Mouse (Mus musculus) hindbrain, embryonic 13.5 days (tissue): ENCODE results near the gene Ncapd3. TPM values are rescaled to one million over a fixed set of nuclear protein-coding genes. Genes with fewer than 3 reads are reported as not detected.

ENCODE experiments used
- ATAC-seq: fragments of 200-750 bp; cut with Nextera tagmentation; 2 replicates; pipeline ENCODE4 v1.8.0; 2017; ENCODE audit warnings: moderate TSS enrichment; ENCODE audit not compliant: low FRiP score
- H3K27ac ChIP-seq: fragments of 300-500 bp; sonication (generic); 2 replicates; pipeline ENCODE4 v1.5.1; 2015; ENCODE audit warnings: inconsistent platforms, mild to moderate bottlenecking, moderate library complexity
- H3K27me3 ChIP-seq: fragments of 300-500 bp; sonication (generic); 2 replicates; pipeline ENCODE4 v1.6.1; 2015; ENCODE audit warnings: mild to moderate bottlenecking, inconsistent platforms
- H3K36me3 ChIP-seq: fragments of 300-500 bp; sonication (generic); 2 replicates; pipeline ENCODE4 v1.6.1; 2015; ENCODE audit warnings: mild to moderate bottlenecking, inconsistent platforms
- H3K4me1 ChIP-seq: fragments of 300-500 bp; sonication (generic); replicated peaks from 2 replicates; pipeline ENCODE4 v1.6.1; 2015; ENCODE audit warnings: inconsistent platforms
- H3K4me2 ChIP-seq: fragments of 300-500 bp; sonication (generic); 2 replicates; pipeline ENCODE4 v1.6.1; 2015; ENCODE audit warnings: inconsistent platforms, mild to moderate bottlenecking, moderate library complexity
- H3K4me3 ChIP-seq: fragments of 300-500 bp; sonication (generic); 2 replicates; pipeline ENCODE4 v1.5.1; 2015; ENCODE audit warnings: mild to moderate bottlenecking, inconsistent platforms
- H3K9ac ChIP-seq: fragments of 300-500 bp; sonication (generic); 2 replicates; pipeline ENCODE4 v1.6.1; 2015; ENCODE audit warnings: mild to moderate bottlenecking, inconsistent platforms
- H3K9me3 ChIP-seq: fragments of 300-500 bp; sonication (generic); 2 replicates; pipeline ENCODE4 v1.6.1; 2016; ENCODE audit warnings: inconsistent platforms
- WGBS: fragments of 180-500 bp; shearing (Covaris S2); methylation state at CpG from one replicate; pipeline ENCODE4 v1.1.7; 2015; 5-methylcytosine and 5-hydroxymethylcytosine counted together
- polyA plus RNA-seq: library from polyadenylated mRNA; unstranded; fragments of >200 nt; fragmentation: Nextera tagmentation; extraction: Ambion mirVana; gene quantifications from 2 replicates; pipeline ENCODE4 v1.2.1, GENCODE M21; 2015

Gene Ncapd3
- polyA plus RNA-seq, 1 experiment from 2014 or later, result 14.3 TPM

GRCm38 (mm10) chr9:27005933-27006332, 24.0 kb upstream of the Ncapd3 start:
- ATAC-seq, result no peak
- 68% methylated on average over 1 of the region's 1 CpGs for WGBS

GRCm38 (mm10) chr9:27006866-27007265, 23.1 kb upstream of the Ncapd3 start:
- Histone ChIP-seq H3K36me3 (peaks cover 93% of the 10 kb centered on the region), H3K4me3 (no peak overlapping the region), H3K4me2 (no peak overlapping the region), H3K27ac (0 out of 2 replicates have a peak overlapping the region, but pooled peaks have one; percentile 2), H3K4me1 (0 out of 2 replicates have a peak, but pooled peaks cover under 1% of the 10 kb centered on the region), H3K9me3 (no peaks in the 10 kb centered on the region), H3K9ac (no peak overlapping the region), H3K27me3 (no peaks in the 10 kb centered on the region)
- ATAC-seq, result no peak
- WGBS, result 93% methylated on average over 5 of the region's 5 CpGs

More at GRCm38 (mm10) chr9:27005933-27006332, 24.0 kb upstream of the Ncapd3 start:
- no peak overlapping the region for H3K4me2 ChIP-seq
- peaks cover 84% of the 10 kb centered on the region for H3K36me3 ChIP-seq
- H3K9me3 ChIP-seq, result no peaks in the 10 kb centered on the region
- H3K9ac ChIP-seq, result no peak overlapping the region
- H3K27me3 ChIP-seq, result no peaks in the 10 kb centered on the region
- H3K4me3 ChIP-seq, result no peak overlapping the region
- H3K4me1 ChIP-seq, result peaks cover 9% of the 10 kb centered on the region
- H3K27ac ChIP-seq, result no peak overlapping the region

GRCm38 (mm10) chr9:27009231-27009630, 20.7 kb upstream of the Ncapd3 start:
- H3K9me3 ChIP-seq, result no peaks in the 10 kb centered on the region
- H3K9ac ChIP-seq, result no peak overlapping the region
- H3K4me2 ChIP-seq, result no peak overlapping the region
- peaks cover 100% of the 10 kb centered on the region for H3K36me3 ChIP-seq
- H3K4me1 ChIP-seq, result no peaks in the 10 kb centered on the region
- 93% methylated on average over 5 of the region's 5 CpGs for WGBS
- no peak overlapping the region for H3K27ac ChIP-seq
- ATAC-seq, result no peak
- H3K27me3 ChIP-seq, result no peaks in the 10 kb centered on the region
- no peak overlapping the region for H3K4me3 ChIP-seq

- H3K4me3 ChIP-seq, result no peak overlapping the region
- peaks cover 98% of the 10 kb centered on the region for H3K36me3 ChIP-seq
- ATAC-seq, result no peak
- H3K4me1 ChIP-seq, result no peaks in the 10 kb centered on the region
- no peaks in the 10 kb centered on the region for H3K27me3 ChIP-seq
- H3K9me3 ChIP-seq, result no peaks in the 10 kb centered on the region
- H3K27ac ChIP-seq, result no peak overlapping the region
- no peak overlapping the region for H3K4me2 ChIP-seq
- WGBS, result 93% methylated on average over 4 of the region's 4 CpGs
- H3K9ac ChIP-seq, result no peak overlapping the region
Observed at GRCm38 (mm10) chr9:27011572-27011971, 18.4 kb upstream of the Ncapd3 start.

GRCm38 (mm10) chr9:27018961-27019360, 11.0 kb upstream of the Ncapd3 start:
- no peaks in the 10 kb centered on the region for H3K9me3 ChIP-seq
- H3K4me3 ChIP-seq, result no peak overlapping the region
- H3K4me2 ChIP-seq, result no peak overlapping the region
- no peak for ATAC-seq
- no peaks in the 10 kb centered on the region for H3K27me3 ChIP-seq
- H3K4me1 ChIP-seq, result no peaks in the 10 kb centered on the region
- H3K36me3 ChIP-seq, result peaks cover 66% of the 10 kb centered on the region
- H3K9ac ChIP-seq, result no peak overlapping the region
- H3K27ac ChIP-seq, result no peak overlapping the region
- WGBS, result 96% methylated on average over 10 of the region's 10 CpGs

- Histone ChIP-seq H3K4me2 (no peak overlapping the region), H3K4me3 (no peak overlapping the region), H3K9ac (no peak overlapping the region), H3K27ac (no peak overlapping the region), H3K4me1 (peaks cover 37% of the 10 kb centered on the region), H3K36me3 (peaks cover 27% of the 10 kb centered on the region), H3K27me3 (no peaks in the 10 kb centered on the region), H3K9me3 (no peaks in the 10 kb centered on the region)
- WGBS, result 85% methylated on average over 4 of the region's 4 CpGs
- no peak for ATAC-seq
Observed at GRCm38 (mm10) chr9:27023681-27024080, 6.3 kb upstream of the Ncapd3 start.

GRCm38 (mm10) chr9:27026708-27027107, 3.3 kb upstream of the Ncapd3 start:
- Histone ChIP-seq H3K4me3 (peak overlapping the region; percentile 98; the same call in 1 of the 2 replicates), H3K27me3 (no peaks in the 10 kb centered on the region), H3K4me2 (peak overlapping the region; percentile 78), H3K9me3 (no peaks in the 10 kb centered on the region), H3K27ac (no peak overlapping the region), H3K4me1 (peaks cover 47% of the 10 kb centered on the region), H3K9ac (no peak overlapping the region), H3K36me3 (peaks cover 14% of the 10 kb centered on the region; the same call in 1 of the 2 replicates)
- 89% methylated on average over 1 of the region's 1 CpGs for WGBS
- no peak for ATAC-seq

- H3K9me3 ChIP-seq, result no peaks in the 10 kb centered on the region
- peaks cover 61% of the 10 kb centered on the region for H3K4me1 ChIP-seq
- peak overlapping the region; percentile 97 for H3K9ac ChIP-seq
- peak overlapping the region; percentile 98 for H3K4me3 ChIP-seq
- H3K36me3 ChIP-seq, result 0 out of 2 replicates have a peak, but pooled peaks cover 5% of the 10 kb centered on the region
- peak; percentile 53 for ATAC-seq
- H3K4me2 ChIP-seq, result peak overlapping the region; percentile 78
- H3K27ac ChIP-seq, result peak overlapping the region; percentile 96
- WGBS, result 0% methylated on average over 52 of the region's 52 CpGs
- H3K27me3 ChIP-seq, result no peaks in the 10 kb centered on the region
Observed at GRCm38 (mm10) chr9:27029022-27029827, 750 bp upstream of the Ncapd3 start.

GRCm38 (mm10) chr9:27030763-27031100, 757 bp downstream of the Ncapd3 start:
- ATAC-seq, result peak; percentile 58
- peak overlapping the region; percentile 84 for H3K4me2 ChIP-seq
- 0 out of 2 replicates have a peak overlapping the region, but pooled peaks have one; percentile 35 for H3K27ac ChIP-seq
- WGBS, result 1% methylated on average over 17 of the region's 17 CpGs
- H3K27me3 ChIP-seq, result no peaks in the 10 kb centered on the region
- 0 out of 2 replicates have a peak, but pooled peaks cover 5% of the 10 kb centered on the region for H3K36me3 ChIP-seq
- H3K4me3 ChIP-seq, result peak overlapping the region; percentile 98
- H3K9ac ChIP-seq, result peak overlapping the region; percentile 77
- no peaks in the 10 kb centered on the region for H3K9me3 ChIP-seq
- peaks cover 52% of the 10 kb centered on the region for H3K4me1 ChIP-seq

GRCm38 (mm10) chr9:27043892-27044291, 13.9 kb downstream of the Ncapd3 start:
- Histone ChIP-seq H3K9me3 (no peaks in the 10 kb centered on the region), H3K4me3 (no peak overlapping the region), H3K4me1 (no peaks in the 10 kb centered on the region), H3K4me2 (no peak overlapping the region), H3K36me3 (peaks cover 89% of the 10 kb centered on the region), H3K27me3 (no peaks in the 10 kb centered on the region), H3K9ac (no peak overlapping the region), H3K27ac (no peak overlapping the region)
- ATAC-seq, result no peak
- WGBS, result 88% methylated on average over 5 of the region's 5 CpGs

- no peak for ATAC-seq
- H3K9me3 ChIP-seq, result no peaks in the 10 kb centered on the region
- H3K4me1 ChIP-seq, result no peaks in the 10 kb centered on the region
- no peaks in the 10 kb centered on the region for H3K27me3 ChIP-seq
- no peak overlapping the region for H3K27ac ChIP-seq
- 97% methylated on average over 2 of the region's 2 CpGs for WGBS
- no peak overlapping the region for H3K4me3 ChIP-seq
- peaks cover 84% of the 10 kb centered on the region for H3K36me3 ChIP-seq
- H3K4me2 ChIP-seq, result no peak overlapping the region
- H3K9ac ChIP-seq, result no peak overlapping the region
Observed at GRCm38 (mm10) chr9:27049492-27049891, 19.5 kb downstream of the Ncapd3 start.

GRCm38 (mm10) chr9:27058341-27058740, 28.4 kb downstream of the Ncapd3 start:
- peaks cover 86% of the 10 kb centered on the region for H3K36me3 ChIP-seq
- H3K4me1 ChIP-seq, result no peaks in the 10 kb centered on the region
- no peak for ATAC-seq
- H3K27ac ChIP-seq, result no peak overlapping the region
- 96% methylated on average over 5 of the region's 5 CpGs for WGBS
- H3K4me3 ChIP-seq, result no peak overlapping the region
- no peaks in the 10 kb centered on the region for H3K9me3 ChIP-seq
- no peak overlapping the region for H3K9ac ChIP-seq
- no peaks in the 10 kb centered on the region for H3K27me3 ChIP-seq
- H3K4me2 ChIP-seq, result no peak overlapping the region

- Histone ChIP-seq H3K27ac (no peak overlapping the region), H3K4me1 (no peaks in the 10 kb centered on the region), H3K36me3 (peaks cover 80% of the 10 kb centered on the region), H3K9ac (no peak overlapping the region), H3K4me3 (no peak overlapping the region), H3K9me3 (no peaks in the 10 kb centered on the region), H3K27me3 (no peaks in the 10 kb centered on the region), H3K4me2 (no peak overlapping the region)
- 93% methylated on average over 4 of the region's 4 CpGs for WGBS
- ATAC-seq, result no peak
Observed at GRCm38 (mm10) chr9:27070895-27071294, 40.9 kb downstream of the Ncapd3 start.
